9 mouse cellular contexts compared by ENCODE assay signal in the genomic region with DNA sequence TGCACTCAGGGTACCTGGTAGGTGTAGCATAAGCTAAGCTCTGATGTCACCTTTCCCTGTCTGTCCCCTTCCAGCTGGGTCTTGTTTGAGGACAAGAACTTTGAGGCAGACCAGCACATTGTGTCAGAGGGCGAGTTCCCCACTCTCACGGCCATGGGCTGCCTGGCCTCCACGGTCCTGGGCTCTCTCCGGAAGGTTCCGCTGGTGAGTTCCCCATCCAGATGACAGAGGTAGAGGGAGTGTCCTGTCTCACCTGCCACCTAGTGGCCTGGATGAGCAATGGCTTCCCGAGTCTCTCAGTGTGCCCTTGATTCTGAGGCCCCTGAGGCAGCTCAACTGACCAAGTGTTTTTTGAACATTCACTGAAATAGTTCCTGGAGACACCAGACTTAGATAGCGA. TPM values are rescaled to one million over a fixed set of nuclear protein-coding genes. Genes with fewer than 3 reads are reported as not detected.
DNase-seq lines count a peak whose midpoint lies in the region; ATAC-seq and TF ChIP-seq lines count a peak whose summit lies in the region.
"Had no signal": no experiment of that assay in that cellular context is flagged by ENCODE, and none has a peak within 500 bp of the region (broad histone marks: within the 10 kb centered on the region; RNA-seq: fewer than 3 reads in every experiment).

No protein-coding gene starts in this region.

- no peaks in the 10 kb centered on the region for H3K36me3 ChIP-seq in hindbrain, postnatal 0 days (ENCODE audit: insufficient read depth, low read length)
- H3K36me3 ChIP-seq in liver, embryonic 13.5 days: no peaks in the 10 kb centered on the region
- H3K36me3 ChIP-seq in neural tube, embryonic 11.5 days (ENCODE audit: control insufficient read depth, insufficient read depth, low read length): no peaks in the 10 kb centered on the region

- H3K4me2 ChIP-seq in hindbrain, postnatal 0 days (ENCODE audit: low read depth, low read length): no peak overlapping the region
- H3K4me2 ChIP-seq in liver, embryonic 13.5 days: no peak overlapping the region
- H3K4me2 ChIP-seq in neural tube, embryonic 11.5 days (ENCODE audit: low read depth): no peak overlapping the region

- H3K4me1 ChIP-seq in cortical plate, adult 2 months (ENCODE audit: control insufficient read depth, insufficient read depth, low read length): no peaks in the 10 kb centered on the region
- no peaks in the 10 kb centered on the region for H3K4me1 ChIP-seq in hindbrain, postnatal 0 days (ENCODE audit: insufficient read depth, low read length)
- peaks cover 3% of the 10 kb centered on the region for H3K4me1 ChIP-seq in liver, embryonic 13.5 days (replicated peaks)
- H3K4me1 ChIP-seq in neural tube, embryonic 11.5 days (ENCODE audit: control insufficient read depth, insufficient read depth, low read length): no peaks in the 10 kb centered on the region

- no peak overlapping the region for H3K4me3 ChIP-seq in cortical plate, adult 2 months (ENCODE audit: insufficient read depth, low read length)
- H3K4me3 ChIP-seq in hindbrain, postnatal 0 days (ENCODE audit: low read length): no peak overlapping the region
- no peak overlapping the region for H3K4me3 ChIP-seq in liver, embryonic 13.5 days (replicated peaks)
- H3K4me3 ChIP-seq in neural tube, embryonic 11.5 days (ENCODE audit: low read depth, low read length): no peak overlapping the region

- no peaks in the 10 kb centered on the region for H3K9me3 ChIP-seq in hindbrain, postnatal 0 days (ENCODE audit: low read length)
- no peaks in the 10 kb centered on the region for H3K9me3 ChIP-seq in liver, embryonic 13.5 days (replicated peaks)
- no peaks in the 10 kb centered on the region for H3K9me3 ChIP-seq in neural tube, embryonic 11.5 days (ENCODE audit: control insufficient read depth, low read length)

- H3K9ac ChIP-seq in hindbrain, postnatal 0 days (replicated peaks; ENCODE audit: low read length): no peak overlapping the region
- H3K9ac ChIP-seq in liver, embryonic 13.5 days: no peak overlapping the region
- H3K9ac ChIP-seq in neural tube, embryonic 11.5 days (ENCODE audit: low read length): no peak overlapping the region

- H3K27me3 ChIP-seq in hindbrain, postnatal 0 days (ENCODE audit: insufficient read depth, low read length): no peaks in the 10 kb centered on the region
- no peaks in the 10 kb centered on the region for H3K27me3 ChIP-seq in liver, embryonic 13.5 days
- H3K27me3 ChIP-seq in neural tube, embryonic 11.5 days (ENCODE audit: control insufficient read depth, insufficient read depth, low read length): no peaks in the 10 kb centered on the region

- no peak for DNase-seq in frontal cortex, adult 2 months (ENCODE audit: extremely low spot score in 1 of 2, low spot score in 1 of 2)
- peak; percentile 78 for DNase-seq in MN1 (ENCODE audit: low spot score)
- peak; percentile 58 for DNase-seq in hindbrain, postnatal 0 days (ENCODE audit: low spot score)
- peak; percentile 33 for DNase-seq in liver, embryonic 13.5 days
- peak; percentile 44 for DNase-seq in neural tube, embryonic 11.5 days (ENCODE audit: low spot score)
- no peak for DNase-seq in layer of hippocampus, adult 9-11 months

- 44% methylated on average over 7 of the region's 7 CpGs for WGBS in hindbrain, postnatal 0 days
- WGBS in liver, embryonic 13.5 days (ENCODE audit: insufficient replicate concordance): 13% methylated on average over 7 of the region's 7 CpGs
- 45% methylated on average over 7 of the region's 7 CpGs for WGBS in neural tube, embryonic 11.5 days

- peak; percentile 82; the same call in 1 of the 2 replicates for ATAC-seq in frontal cortex, adult (ENCODE audit: low TSS enrichment)
- peak; percentile 62; the same call in 1 of the 2 replicates for ATAC-seq in hindbrain, postnatal 0 days
- peak; percentile 51 for ATAC-seq in liver, embryonic 13.5 days (ENCODE audit: low read depth)
- no peak for ATAC-seq in neural tube, embryonic 11.5 days (ENCODE audit: insufficient read depth, low FRiP score, low TSS enrichment)

- peak; percentile 65 for TF ChIP-seq CTCF in cortical plate, adult 2 months (IDR thresholded peaks at IDR 0.05; ENCODE audit: extremely low read depth, insufficient read depth, low read length)
- peak; percentile 84 for TF ChIP-seq CTCF in hindbrain, postnatal 0 days (IDR thresholded peaks at IDR 0.05; ENCODE audit: low read depth)

- TF ChIP-seq POLR2A in cortical plate, adult 2 months (IDR thresholded peaks at IDR 0.05; ENCODE audit: extremely low read depth, insufficient read depth, low read length): no peak

- H3K27ac ChIP-seq in cortical plate, adult 2 months (ENCODE audit: insufficient read depth, low read length): no peak overlapping the region
- H3K27ac ChIP-seq in hindbrain, postnatal 0 days: no peak overlapping the region
- no peak overlapping the region for H3K27ac ChIP-seq in liver, embryonic 13.5 days
- H3K27ac ChIP-seq in neural tube, embryonic 11.5 days (ENCODE audit: low read depth, low read length): no peak overlapping the region
- H3K27ac ChIP-seq: macrophage had no signal

RNA-seq across cellular contexts. Expression of a gene that starts 7.5 kb away (rescaled TPM):
- 5.6 and 7.1 TPM in 2 replicates for polyA plus RNA-seq in frontal cortex, adult 2 months (2012; rRNA removed)
- 4.2 and 5.5 TPM in 2 replicates for polyA plus RNA-seq in cortical plate, adult 2 months (2012; rRNA removed)
- total RNA-seq in hindbrain, postnatal 0 days (2014; rRNA removed): not detected in 2 replicates
- 2.7 TPM in 2 replicates for polyA plus RNA-seq in hindbrain, postnatal 0 days (2015; fragmentation: Nextera tagmentation; extraction: Ambion mirVana)
- 24.6 and 27.7 TPM in 2 replicates for polyA plus RNA-seq in liver, embryonic 13.5 days (2015; fragmentation: Nextera tagmentation; extraction: Ambion mirVana)
- 5.7 and 6.4 TPM in 2 replicates for polyA plus RNA-seq in neural tube, embryonic 11.5 days (2014; fragmentation: Nextera tagmentation; extraction: Ambion mirVana)

RNA-seq across cellular contexts. Expression of a gene that starts 15.0 kb away (rescaled TPM):
- 42.6 and 43.1 TPM in 2 replicates for polyA plus RNA-seq in frontal cortex, adult 2 months (2012; rRNA removed)
- 45.4 and 51.3 TPM in 2 replicates for polyA plus RNA-seq in cortical plate, adult 2 months (2012; rRNA removed)
- 3.5 and 8.9 TPM in 2 replicates for total RNA-seq in hindbrain, postnatal 0 days (2014; rRNA removed)
- 14.0 and 14.6 TPM in 2 replicates for polyA plus RNA-seq in hindbrain, postnatal 0 days (2015; fragmentation: Nextera tagmentation; extraction: Ambion mirVana)
- polyA plus RNA-seq in liver, embryonic 13.5 days (2015; fragmentation: Nextera tagmentation; extraction: Ambion mirVana): 1.7 and 2.3 TPM in 2 replicates
- polyA plus RNA-seq in neural tube, embryonic 11.5 days (2014; fragmentation: Nextera tagmentation; extraction: Ambion mirVana): 4.7 and 7.1 TPM in 2 replicates

RNA-seq across cellular contexts. Expression of a gene that starts 26.8 kb away (rescaled TPM):
- polyA plus RNA-seq in frontal cortex, adult 2 months (2012; rRNA removed): 2.6 TPM in 2 replicates
- 4.5 and 5.1 TPM in 2 replicates for polyA plus RNA-seq in cortical plate, adult 2 months (2012; rRNA removed)
- 1.7 and 2.8 TPM in 2 replicates for total RNA-seq in hindbrain, postnatal 0 days (2014; rRNA removed)
- 5.9 and 6.7 TPM in 2 replicates for polyA plus RNA-seq in hindbrain, postnatal 0 days (2015; fragmentation: Nextera tagmentation; extraction: Ambion mirVana)
- 0.22 and 0.25 TPM in 2 replicates for polyA plus RNA-seq in liver, embryonic 13.5 days (2015; fragmentation: Nextera tagmentation; extraction: Ambion mirVana)
- polyA plus RNA-seq in neural tube, embryonic 11.5 days (2014; fragmentation: Nextera tagmentation; extraction: Ambion mirVana): 0.53 and 0.99 TPM in 2 replicates
- polyA plus RNA-seq: macrophage had no signal

RNA-seq across cellular contexts. Expression of a gene that starts 33.8 kb away (rescaled TPM):
- not detected in 2 replicates for polyA plus RNA-seq in frontal cortex, adult 2 months (2012; rRNA removed)
- polyA plus RNA-seq in cortical plate, adult 2 months (2012; rRNA removed): not detected in 2 replicates
- total RNA-seq in hindbrain, postnatal 0 days (2014; rRNA removed): not detected in 2 replicates
- polyA plus RNA-seq in hindbrain, postnatal 0 days (2015; fragmentation: Nextera tagmentation; extraction: Ambion mirVana): not detected in 2 replicates
- not detected in 2 replicates for polyA plus RNA-seq in liver, embryonic 13.5 days (2015; fragmentation: Nextera tagmentation; extraction: Ambion mirVana)
- polyA plus RNA-seq in neural tube, embryonic 11.5 days (2014; fragmentation: Nextera tagmentation; extraction: Ambion mirVana): not detected in 2 replicates
- polyA plus RNA-seq: macrophage had no signal

RNA-seq across cellular contexts. Expression of a gene that starts 41.2 kb away (rescaled TPM):
- 415 and 538 TPM in 2 replicates for polyA plus RNA-seq in frontal cortex, adult 2 months (2012; rRNA removed)
- polyA plus RNA-seq in cortical plate, adult 2 months (2012; rRNA removed): 487 and 489 TPM in 2 replicates
- total RNA-seq in hindbrain, postnatal 0 days (2014; rRNA removed): 220 and 259 TPM in 2 replicates
- 553 and 564 TPM in 2 replicates for polyA plus RNA-seq in hindbrain, postnatal 0 days (2015; fragmentation: Nextera tagmentation; extraction: Ambion mirVana)
- polyA plus RNA-seq in liver, embryonic 13.5 days (2015; fragmentation: Nextera tagmentation; extraction: Ambion mirVana): 158 and 171 TPM in 2 replicates
- polyA plus RNA-seq in neural tube, embryonic 11.5 days (2014; fragmentation: Nextera tagmentation; extraction: Ambion mirVana): 295 and 314 TPM in 2 replicates

Comparison
In these comparisons a context has a peak if more than half of its experiments do, and no peak if none do; other contexts are left out.
1. DNase-seq: peak in MN1 (single experiment), hindbrain, postnatal 0 days (single experiment), liver, embryonic 13.5 days (single experiment) and neural tube, embryonic 11.5 days (single experiment); none in frontal cortex, adult 2 months (0 of 2) and layer of hippocampus, adult 9-11 months (single experiment).